Mouse (Mus musculus) lung, postnatal 0 days (tissue): ENCODE measurements at regions not wholly inside any gene's neighbourhood (a gene's known extent, or its start where the extent isn't known, plus 50 kb on each side); places are given as distances from the start of the nearest gene placed in this dataset.

Source experiments
- CTCF ChIP-seq: IDR thresholded peaks from 2 replicates; pipeline ENCODE4 v1.5.1; 2016; ENCODE audit warnings: antibody characterized with exemption, mild to moderate bottlenecking
- EP300 ChIP-seq: IDR thresholded peaks from 2 replicates; pipeline ENCODE4 v1.6.1; 2016; ENCODE audit warnings: antibody characterized with exemption, mild to moderate bottlenecking, control low read depth

DNA sequence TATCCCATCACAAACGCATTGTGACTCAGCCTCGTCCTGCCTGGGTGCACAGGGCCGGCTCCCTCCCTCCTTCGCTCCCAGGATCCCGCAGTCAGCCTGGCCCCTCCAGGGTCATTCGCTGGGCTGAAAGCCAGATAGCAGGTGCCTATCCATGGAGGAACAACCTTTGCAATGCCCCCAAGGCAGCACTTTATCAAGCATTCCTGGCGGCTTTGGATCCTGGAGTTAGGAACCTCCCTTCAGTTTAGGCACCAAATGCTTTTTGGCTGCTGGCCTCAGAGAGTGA, 143.9 kb upstream of the Gli2 start:
- no peak for TF ChIP-seq CTCF
- TF ChIP-seq EP300, result no peak
